Mouse (Mus musculus): ENCODE results near the gene Flad1. TPM values are rescaled to one million over a fixed set of nuclear protein-coding genes. Genes with fewer than 3 reads are reported as not detected.

The Flad1 gene
- total RNA-seq (2021) = 10 to 100 TPM; 28.8 to 33.6 TPM
- long read RNA-seq, transcript Flad1-202 (8 exons, 2,238 nt) = minor isoform, 5 of 34 reads
- long read RNA-seq, transcript Flad1-204 (8 exons, 2,892 nt) = major isoform, 11 of 34 reads
- long read RNA-seq, partial matches to known transcripts = 4 of 34 reads
- long read RNA-seq, other reads (novel, unspliced or antisense) = 14 of 34 reads

DNA sequence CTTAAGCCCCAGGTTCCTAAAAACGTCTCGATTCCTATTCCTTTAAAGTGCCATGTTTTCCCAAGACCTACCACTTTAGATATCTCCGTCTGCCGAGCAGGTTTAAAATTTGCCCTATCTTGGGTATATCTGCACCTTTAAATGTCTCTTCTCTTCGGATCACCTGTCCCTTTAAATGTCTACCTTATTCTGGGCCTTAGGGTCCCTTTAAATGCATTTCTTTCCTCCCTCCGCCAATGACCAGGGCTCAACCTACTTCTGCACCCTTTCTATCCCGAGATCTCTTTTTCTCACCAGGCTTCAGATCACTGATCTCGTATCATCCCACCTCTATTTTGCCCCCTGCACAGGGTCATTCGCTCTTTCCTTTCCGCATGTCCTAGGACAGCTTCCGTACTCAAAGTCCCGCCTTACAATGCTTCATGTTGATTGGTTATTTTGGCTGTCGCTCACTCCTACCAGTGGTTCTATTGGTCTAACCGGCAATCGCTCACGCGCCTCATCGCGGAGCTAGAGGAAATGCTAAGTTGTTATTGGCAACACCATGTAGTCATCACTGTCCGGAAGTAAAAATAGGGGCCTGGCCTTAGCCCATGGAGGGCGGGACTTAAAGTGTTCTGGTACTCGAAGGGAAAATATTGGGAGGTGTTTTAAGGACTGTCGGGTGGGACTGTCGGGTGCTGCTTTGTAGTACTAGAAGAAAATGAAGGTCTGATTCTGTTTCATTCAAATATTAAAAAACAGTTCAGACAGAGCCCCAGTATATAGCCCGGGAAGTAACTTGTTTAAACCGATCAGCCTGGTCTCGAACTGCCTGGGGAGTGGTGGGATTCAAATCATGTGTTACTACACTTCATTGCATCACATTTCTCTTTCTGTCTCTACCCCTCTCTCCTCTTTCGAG lies at the start of gene Flad1:
TSS of gene Flad1 (minus strand) at position 381 of the 904 bp plus-strand sequence.
- DNase-seq (ENCODE audit: low spot score in 2 of 2) = peak; percentile 100

DNA sequence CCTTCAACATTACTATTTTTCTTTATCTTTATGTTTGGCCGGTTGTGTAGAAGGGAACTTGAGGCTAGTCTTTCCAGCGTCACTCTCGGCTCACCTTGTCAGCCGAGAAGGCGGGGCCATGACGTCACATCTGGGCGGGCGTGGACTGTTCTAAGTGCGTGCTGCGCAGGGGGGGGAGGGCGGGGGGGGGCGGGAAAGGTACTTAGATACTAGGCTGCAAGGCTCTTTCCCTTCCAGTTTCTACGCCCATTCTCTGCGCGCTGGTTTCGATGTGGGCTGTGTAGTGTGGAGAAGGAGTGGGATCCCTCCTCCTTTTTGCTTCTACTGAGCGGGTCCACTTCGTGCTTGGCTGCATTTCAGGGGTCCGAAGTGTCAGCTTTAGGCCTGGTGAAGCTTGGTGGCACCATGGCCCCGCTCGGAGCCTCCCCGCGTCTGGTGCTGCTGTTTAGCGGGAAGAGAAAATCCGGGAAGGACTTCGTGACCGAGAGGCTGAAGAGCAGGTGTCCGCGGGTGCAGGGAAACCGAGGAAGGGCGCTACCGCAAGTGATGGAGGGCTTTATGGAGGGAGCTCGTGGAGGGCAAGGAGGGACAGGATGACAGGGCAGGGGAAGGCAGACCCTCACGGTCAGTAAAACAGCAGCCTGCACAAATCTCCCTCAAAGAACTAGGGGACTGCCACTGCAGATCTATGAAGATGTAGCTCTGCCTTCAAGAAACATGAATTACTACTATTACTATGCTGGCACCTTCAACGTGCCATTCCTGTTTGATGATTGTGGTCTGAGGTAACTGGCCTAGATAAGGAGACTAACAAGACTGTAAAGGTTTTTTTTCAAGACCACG lies 47.5 kb upstream of the Flad1 start:
- DNase-seq (ENCODE audit: low spot score in 2 of 2) = peak; percentile 90 to 92

DNA sequence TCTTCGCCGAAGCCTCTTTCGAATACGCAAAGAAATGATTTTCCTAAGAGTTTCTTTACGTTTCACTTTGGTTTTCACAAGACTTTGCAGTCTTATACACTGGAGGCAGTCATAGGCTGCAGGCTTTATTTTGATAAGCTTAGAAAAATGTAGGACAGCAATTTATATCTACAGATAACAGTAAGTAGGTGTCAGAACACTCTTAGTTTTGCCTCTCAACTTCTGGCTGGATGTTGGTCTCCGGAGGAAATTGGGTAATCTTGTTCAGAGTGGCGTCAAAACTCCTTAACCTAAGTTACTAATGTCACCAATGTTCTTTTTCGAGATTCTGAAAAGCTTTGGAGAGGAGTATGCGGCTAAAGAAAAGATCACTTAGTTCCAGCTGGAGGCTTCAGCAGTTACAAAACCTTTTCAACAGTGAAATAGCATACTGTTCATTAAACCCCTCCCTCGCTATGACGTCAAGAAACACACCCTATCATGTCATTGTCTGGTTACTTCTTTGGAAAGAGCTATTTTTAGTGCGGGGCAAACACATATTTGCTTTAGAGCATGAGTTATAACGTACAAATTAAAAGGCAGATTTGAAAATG lies 46.8 kb upstream of the Flad1 start:
- DNase-seq (ENCODE audit: low spot score in 2 of 2) = peak in 1 of 2 experiments; percentile 31

DNA sequence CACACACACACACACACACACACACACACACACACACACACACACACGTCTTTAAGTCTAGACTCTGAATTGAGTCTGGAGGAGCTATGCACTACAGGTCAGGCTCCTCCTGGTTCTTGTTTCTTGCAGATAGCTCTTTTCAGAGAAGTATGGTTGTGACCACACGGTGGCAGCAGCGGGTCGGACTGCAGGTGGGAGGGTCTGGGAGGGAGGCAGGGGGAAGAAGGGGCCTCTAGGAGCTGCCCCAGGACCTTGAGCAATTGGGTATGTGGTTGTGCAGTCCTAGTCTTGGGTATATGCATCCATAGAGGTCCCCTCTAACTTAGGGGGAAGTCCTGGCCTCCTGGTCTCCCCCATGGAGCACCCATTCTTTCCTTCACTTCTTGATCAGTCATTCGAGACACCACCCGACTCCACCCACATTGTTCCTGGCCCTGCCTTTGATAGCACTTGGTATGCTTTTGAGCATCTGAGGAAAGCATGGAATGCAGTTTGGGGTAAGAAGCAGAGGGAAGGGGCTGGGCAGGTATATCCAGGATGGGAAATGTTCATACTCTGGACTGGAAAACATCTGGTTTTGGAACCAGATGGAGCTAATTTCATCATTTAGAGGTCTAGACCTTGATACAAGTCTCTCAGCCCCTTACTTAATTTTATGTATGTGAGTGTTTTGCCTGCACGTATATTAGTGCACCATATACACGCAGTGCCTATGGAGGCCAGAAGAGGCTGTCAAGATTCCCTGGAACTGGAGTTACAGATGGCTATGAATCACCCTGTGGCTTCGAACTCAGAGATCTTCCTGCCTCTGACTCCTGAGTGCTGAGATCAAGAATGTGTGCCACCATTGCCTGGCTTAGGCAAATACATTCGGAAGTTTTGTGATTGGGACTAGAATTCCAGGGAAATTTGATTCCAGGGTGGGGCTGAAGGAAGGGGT lies 45.3 kb upstream of the Flad1 start:
- peak; percentile 66 to 71 for DNase-seq (ENCODE audit: low spot score in 2 of 2)

DNA sequence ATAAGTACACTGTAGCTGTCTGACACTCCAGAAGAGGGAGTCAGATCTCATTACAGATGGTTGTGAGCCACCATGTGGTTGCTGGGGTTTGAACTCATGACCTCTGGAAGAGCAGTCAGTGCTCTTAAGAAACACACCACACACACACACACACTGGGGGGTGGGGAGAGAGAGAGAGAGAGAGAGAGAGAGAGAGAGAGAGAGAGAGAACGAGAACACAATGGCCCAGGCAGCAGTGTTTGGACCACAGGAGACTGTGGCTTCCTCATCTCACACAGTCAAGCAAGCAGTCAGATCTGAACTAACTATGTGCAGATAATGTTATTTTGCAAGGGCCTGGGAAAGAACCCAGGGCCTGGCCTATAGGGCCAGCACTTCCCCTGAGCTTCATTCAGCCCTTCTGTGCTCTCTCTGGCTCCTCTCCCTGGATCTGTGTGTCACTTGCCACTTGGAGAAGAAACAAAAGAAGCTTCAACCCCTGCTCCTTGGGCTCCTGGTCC lies 44.2 kb upstream of the Flad1 start:
- DNase-seq (ENCODE audit: low spot score in 2 of 2) = no peak

DNA sequence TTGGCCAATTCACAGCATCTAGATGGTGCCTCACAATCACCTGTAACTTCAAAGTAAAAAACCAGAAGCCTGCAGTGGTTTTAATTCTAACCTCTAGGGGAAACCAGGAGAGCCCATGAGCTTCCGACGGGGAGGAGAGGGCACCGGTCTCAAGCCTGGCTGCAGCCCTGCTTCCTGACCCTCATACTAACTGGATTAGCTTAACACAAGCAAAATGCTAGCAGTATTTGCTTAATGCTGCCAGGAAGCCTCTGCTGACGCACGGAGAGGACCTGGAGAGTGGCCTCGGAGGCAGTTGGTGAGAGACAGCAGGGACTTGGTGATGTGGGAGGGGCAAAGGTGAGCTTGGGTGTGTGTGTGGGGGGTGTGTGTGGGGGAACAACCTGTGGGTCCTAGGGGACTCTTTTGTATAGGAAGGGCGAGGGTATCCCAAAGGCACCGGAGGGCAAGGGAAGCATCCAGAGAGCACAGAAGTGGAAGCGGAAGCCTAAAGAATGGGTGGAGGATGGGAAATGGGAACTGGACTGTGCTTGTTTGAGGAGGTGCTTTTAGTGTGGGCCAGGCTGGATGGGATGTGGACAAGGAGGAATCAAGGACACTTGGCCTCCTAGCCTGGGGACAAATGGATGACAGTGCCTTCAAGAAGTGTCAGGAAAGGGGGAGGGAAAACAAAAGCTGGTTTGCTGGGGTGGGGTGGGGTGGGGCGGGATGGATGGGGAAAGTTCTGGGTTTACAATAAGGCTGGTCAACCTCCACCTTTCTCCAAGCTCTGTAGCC lies 42.9 kb upstream of the Flad1 start, which contains the start of gene Pmvk:
TSS of gene Pmvk (plus strand) at position 141 of the 777 bp plus-strand sequence.
- no peak for DNase-seq (ENCODE audit: low spot score in 2 of 2)

DNA sequence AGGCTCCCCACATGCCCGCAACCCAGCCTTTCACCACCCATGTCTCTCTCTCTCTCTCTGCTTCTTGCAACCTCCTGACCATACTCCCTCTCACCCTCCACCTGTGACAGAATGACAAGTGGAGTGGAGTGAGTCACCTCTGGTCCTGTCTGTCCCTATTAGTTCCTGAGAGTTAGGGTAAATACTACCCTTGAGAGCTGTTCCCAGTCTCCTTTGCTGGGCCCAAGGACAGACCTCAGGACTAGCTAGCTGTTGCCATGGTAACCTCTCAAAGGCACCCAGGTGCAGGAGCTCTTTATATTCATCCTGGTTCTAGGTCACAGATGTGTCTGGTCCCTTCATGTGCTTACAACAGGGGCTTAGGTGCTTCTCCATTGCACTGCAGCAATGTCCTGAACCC lies 40.2 kb upstream of the Flad1 start:
- DNase-seq (ENCODE audit: low spot score in 2 of 2) = no peak

DNA sequence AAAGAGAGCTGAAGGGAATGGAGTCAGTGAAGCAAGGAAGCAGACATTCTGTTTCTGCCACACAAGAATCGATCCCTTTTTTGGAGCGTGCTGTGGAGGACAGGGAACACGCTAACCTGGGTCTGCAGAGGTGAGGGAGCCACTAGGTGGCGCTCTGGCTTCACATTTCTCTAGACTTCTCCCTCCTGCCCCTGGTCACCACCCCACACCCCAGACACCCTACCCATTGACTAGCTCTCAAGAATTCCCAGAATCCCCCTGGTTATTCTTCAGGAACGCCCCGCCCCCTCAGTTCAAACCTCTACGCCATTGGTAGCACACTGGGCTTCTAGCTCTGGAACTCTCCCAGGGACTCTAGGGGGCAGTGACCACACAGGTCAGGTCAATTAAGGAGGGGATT lies 37.9 kb upstream of the Flad1 start:
- peak; percentile 66 to 77 for DNase-seq (ENCODE audit: low spot score in 2 of 2)

DNA sequence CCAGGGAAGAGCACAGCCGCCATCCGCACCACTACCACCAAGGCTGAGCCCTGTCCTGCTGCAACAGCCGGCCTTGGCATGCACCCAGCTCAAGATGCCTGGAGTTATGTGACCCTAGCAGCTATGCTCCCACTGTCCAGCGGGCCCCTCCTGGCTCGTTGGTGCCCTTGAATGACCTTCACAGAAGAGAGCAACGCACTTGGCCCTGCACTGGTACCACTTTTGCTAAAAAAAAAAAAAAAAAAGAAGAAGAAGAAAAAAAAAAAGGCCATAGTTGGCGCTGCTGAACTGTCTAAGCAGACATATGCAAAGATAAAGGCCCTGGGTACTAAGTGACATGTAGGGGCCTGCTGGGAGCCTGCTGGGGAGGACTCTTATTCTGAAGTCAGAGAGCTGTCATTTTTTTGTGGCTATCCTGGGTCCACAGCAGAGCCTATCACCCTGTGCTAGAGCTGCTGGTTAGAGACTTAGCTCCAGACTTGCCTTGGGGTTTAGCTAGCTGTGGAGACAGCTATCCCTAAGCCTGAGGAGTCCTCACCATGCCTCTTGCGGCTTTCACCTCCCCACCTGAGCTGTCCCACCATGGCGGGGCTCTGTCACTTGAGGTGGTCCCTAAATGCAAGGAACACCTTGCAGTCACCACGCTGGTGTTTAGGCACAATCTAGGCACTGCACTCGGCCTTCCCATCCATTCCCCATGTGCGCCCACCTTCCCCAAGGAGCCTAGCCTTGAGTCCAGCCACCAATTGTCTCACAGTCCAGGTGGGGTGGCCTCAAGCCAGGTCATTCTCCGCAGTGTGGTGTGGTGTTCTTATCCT lies 37.3 kb upstream of the Flad1 start:
- DNase-seq (ENCODE audit: low spot score in 2 of 2) = no peak

DNA sequence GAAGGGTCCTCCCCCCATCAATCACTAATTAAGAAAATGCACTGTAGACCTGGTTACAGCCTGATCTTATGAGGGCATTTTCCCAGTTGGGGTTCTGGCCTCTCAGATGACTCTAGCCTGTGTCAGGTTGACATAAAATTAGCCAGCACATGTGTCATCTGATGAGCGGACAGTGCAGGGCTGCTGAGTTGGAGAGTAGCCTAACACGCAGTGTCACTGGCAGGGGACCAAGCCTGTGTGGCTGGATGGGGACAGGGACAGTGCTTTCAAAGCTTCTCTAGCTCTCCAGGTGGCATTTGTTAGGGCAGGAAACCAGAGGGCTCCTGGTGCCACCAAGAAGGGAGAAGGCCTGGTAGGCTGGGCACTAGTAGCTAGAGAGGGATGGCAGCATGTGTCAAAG lies 29.0 kb upstream of the Flad1 start:
- no peak for DNase-seq (ENCODE audit: low spot score in 2 of 2)

DNA sequence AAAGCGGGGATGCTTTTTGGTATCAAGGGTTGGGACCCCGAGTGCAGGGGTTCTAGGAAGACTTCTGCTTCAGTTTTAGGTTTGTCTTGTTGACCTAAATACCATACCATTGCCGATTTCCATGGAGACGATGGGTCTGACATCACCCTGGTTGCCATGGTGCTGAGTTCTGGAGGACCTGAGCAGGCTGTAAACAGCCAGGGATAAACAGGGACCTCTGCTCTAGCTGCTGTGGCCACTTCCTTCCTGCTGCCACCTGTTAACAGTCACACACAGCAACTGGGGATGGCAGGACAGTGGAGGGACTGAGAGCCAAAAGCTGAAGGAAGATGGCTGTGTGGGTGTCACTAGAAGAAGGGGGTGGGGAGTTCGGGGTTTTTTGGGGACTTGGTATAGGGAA lies 25.6 kb upstream of the Flad1 start:
- DNase-seq (ENCODE audit: low spot score in 2 of 2) = peak in 1 of 2 experiments; percentile 34

DNA sequence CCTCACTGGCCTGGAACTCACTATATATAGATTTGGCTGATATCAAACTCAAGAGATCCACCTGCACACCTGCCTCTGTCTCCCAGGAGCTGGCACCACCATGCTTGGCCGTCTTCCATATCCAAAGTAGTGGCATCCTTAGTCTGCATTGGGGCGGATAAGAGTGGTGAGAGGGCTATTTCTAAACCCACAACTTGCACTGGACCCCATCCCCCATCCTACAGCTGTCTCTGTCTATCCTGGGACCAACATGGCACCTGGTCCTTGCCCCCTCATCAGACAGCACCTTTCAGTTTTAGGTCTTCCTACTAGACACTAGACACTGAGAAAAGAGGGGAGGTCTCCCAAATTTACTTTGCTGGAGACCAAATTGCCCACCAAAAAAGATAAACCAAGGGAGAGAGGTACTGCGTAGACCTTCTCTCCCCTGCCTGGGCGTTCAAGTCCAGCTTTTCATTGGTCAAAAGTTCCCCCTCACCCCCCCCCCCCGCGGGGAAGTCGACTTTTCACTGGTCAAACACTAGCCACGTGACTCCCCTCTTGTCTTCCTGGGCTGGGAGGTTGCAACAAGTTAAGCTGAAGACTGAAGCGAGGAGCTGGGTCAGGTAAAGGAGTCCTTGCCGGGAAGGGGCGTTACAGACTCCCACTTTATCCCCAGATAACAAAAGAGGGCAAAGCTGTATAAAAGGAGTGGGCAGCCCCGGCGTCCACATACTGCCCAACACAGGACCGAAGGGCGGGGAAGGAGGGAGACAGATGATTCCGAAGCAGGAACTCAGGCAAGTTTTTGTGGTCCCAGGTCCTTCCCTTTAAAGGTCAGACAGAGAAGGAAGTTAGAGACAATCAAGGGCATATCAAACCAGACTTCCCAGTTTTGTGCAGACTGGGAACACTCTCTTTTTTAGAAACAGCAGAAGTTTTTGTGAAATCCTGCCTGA lies 24.8 kb upstream of the Flad1 start, which contains the start of gene Pbxip1:
TSS of gene Pbxip1 (plus strand) at position 531 of the 938 bp plus-strand sequence.
- peak in 1 of 2 experiments; percentile 42 for DNase-seq (ENCODE audit: low spot score in 2 of 2)

DNA sequence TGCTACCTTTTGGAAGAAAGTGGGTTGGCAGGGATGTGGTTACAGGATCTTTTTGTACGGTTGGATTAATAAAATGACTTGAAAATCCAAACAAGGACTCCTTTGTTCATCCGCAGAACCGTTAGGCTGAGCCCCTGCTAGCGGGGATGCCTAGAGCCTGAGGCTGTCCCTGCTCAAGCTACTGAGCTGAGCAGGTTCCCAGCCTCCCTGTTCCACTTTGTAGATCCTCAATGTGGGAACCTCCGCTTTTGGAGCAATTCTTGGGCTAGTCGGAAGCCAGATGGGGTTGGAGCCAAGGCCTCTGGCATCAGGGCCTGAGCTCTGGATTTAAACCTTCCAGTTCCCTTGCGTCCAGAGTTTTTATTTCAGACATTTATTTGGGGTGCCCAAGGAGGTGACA lies 23.4 kb upstream of the Flad1 start:
- peak; percentile 32 to 50 for DNase-seq (ENCODE audit: low spot score in 2 of 2)

DNA sequence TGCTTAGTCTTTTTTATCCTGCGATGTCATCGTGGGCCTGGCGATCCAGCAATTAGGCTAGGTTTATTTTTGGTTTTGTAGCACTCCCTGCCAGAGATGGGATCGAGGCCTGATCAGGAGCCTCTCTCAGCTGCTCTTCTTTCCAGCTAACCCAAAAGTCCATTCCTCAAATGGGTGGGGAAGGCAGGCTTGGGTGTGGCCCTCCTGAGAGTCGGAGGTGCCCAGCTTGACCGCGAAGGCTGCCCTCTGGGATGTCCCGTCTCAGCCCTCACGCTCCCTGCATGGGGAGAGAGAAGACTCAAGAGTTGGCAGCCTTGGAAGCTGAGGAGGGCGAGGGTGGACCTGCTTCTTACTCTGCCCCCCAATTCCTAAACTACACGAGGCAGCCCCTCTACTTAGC lies 22.9 kb upstream of the Flad1 start:
- DNase-seq (ENCODE audit: low spot score in 2 of 2) = no peak

DNA sequence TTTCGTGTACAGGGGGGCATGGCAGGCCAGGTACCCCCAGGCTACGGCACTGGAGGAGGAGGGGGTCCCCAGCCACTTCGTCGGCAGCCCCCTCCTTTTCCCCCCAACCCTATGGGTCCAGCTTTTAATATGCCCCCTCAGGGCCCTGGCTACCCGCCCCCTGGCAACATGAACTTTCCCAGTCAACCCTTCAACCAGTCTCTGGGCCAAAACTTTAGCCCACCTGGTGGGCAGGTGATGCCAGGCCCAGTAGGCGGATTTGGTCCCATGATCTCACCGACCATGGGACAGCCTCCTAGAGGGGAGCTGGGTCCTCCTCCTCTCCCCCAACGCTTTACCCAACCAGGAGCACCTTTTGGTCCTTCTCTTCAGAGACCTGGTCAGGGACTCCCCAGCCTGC lies 20.9 kb upstream of the Flad1 start:
- DNase-seq (ENCODE audit: low spot score in 2 of 2) = no peak

DNA sequence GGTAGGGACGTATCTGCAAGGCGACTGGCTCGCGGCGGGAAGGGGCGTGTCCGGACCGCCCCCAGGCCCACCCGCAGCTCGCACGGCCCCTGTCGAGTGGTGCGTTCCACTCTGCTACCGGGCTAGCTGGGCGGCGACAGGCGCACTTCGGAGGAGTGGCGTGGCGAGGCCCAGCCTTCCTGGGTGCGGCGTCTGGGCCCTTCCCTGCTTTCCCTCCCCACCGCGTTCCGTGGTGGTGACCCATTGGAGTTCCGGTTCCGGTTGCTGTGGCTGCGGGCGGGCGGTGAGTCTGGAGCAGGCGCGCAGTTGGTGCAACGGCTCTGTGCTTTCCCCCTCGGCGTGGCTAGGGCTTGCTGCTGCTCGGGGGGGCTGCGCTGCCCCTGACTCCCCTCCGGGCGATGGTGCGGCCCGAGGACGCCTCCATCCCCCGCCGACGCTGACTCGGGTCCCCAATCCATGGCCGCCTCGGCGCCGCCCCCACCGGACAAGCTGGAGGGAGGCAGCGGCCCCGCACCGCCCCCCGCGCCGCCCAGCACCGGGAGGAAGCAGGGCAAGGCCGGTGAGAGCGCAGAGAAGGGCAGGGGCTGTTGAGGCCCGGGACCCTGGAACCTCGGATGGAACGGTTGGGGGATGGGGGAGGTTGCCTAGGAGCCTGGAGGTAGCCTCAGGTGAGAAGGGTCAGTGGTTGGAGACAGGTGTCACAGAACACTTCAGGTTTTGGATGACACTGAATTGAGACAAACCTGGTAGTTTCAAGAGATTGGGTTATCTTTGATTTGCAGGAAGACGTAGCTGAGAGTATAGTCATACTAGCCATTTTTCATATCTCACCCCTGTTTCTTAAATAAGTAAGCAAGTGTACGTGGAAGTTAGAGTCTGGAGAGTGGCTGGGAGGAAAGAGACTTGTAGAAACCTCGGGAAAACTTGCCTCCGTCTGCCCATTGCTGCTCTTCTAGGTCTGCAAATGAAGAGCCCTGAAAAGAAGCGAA lies 18.8 kb upstream of the Flad1 start, which contains the start of gene Pygo2:
TSS of gene Pygo2 (plus strand) at position 44 of the 989 bp plus-strand sequence.
- DNase-seq (ENCODE audit: low spot score in 2 of 2) = peak; percentile 91 to 95
